Mouse (Mus musculus): ENCODE measurements at regions not wholly inside any gene's neighbourhood (a gene's known extent, or its start where the extent isn't known, plus 50 kb on each side); places are given as distances from the start of the nearest gene placed in this dataset.
A peak's percentile ranks its signal among the peaks of the same experiment; 100 is the strongest.

DNA sequence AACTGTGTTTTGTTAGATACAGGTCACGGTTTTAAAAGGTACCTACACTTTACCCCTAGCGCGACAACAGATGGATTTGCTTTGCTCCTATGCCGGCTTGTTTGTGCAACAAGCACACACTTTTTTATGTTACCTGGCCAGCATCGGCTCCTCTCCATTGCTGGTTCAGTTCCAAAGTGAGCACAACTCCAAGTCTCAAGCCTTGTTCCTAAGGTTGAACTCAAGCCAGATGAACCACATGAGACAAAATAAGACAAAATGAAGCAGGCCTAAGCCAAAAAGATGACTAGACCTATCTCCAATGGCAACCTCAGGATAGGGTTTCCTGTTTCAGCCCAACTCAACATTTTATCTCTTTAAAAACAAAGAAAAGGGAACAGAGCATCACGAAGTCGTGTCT, 108.5 kb upstream of the N6amt1 start:
- H3K36me3 ChIP-seq (ENCODE audit: control insufficient read depth, insufficient read depth, low read length), result no peaks in the 10 kb centered on the region
- no peak for ATAC-seq
- no peaks in the 10 kb centered on the region for H3K9me3 ChIP-seq (ENCODE audit: control insufficient read depth, low read length)
- H3K27me3 ChIP-seq (replicated peaks; ENCODE audit: control insufficient read depth, insufficient read depth, low read length), result no peaks in the 10 kb centered on the region
- H3K4me2 ChIP-seq (ENCODE audit: low read length), result no peak overlapping the region
- WGBS, result 88% methylated on average over 7 of the region's 7 CpGs
- no peak overlapping the region for H3K9ac ChIP-seq (ENCODE audit: low read depth, low read length)
- H3K4me1 ChIP-seq (ENCODE audit: control insufficient read depth, insufficient read depth, low read depth, low read length), result no peaks in the 10 kb centered on the region; the same call in 1 of the 2 replicates
- H3K4me3 ChIP-seq (ENCODE audit: low read length), result no peak overlapping the region
- H3K27ac ChIP-seq (ENCODE audit: low read depth, low read length), result no peak overlapping the region

DNA sequence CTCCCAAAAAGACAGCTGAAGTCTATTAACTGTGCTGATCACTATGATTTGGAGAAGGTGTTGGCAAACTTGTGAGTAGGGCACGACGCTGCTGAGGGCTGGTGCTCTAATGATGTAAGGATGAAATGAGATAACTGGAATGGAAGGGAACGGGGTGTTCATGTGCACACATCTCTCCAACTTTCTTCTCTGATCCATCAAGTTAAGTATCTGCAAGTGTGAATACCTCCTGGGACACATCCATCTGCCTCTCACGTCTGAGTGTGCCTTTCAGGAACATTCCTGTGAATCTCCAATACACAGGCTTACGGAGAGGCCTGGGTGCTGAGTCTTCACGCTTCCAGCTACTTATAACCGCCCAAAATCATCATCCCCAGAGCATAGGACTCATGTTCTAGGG, 112.0 kb upstream of the N6amt1 start:
- Histone ChIP-seq H3K9me3 (ENCODE audit: control insufficient read depth, low read length) (no peaks in the 10 kb centered on the region), H3K4me3 (ENCODE audit: low read length) (no peak overlapping the region), H3K4me2 (ENCODE audit: low read length) (no peak overlapping the region), H3K9ac (ENCODE audit: low read depth, low read length) (no peak overlapping the region), H3K27ac (ENCODE audit: low read depth, low read length) (no peak overlapping the region), H3K36me3 (ENCODE audit: control insufficient read depth, insufficient read depth, low read length) (no peaks in the 10 kb centered on the region), H3K4me1 (ENCODE audit: control insufficient read depth, insufficient read depth, low read depth, low read length) (no peaks in the 10 kb centered on the region; the same call in 1 of the 2 replicates), H3K27me3 (replicated peaks; ENCODE audit: control insufficient read depth, insufficient read depth, low read length) (no peaks in the 10 kb centered on the region)
- 85% methylated on average over 7 of the region's 7 CpGs for WGBS
- ATAC-seq, result no peak

DNA sequence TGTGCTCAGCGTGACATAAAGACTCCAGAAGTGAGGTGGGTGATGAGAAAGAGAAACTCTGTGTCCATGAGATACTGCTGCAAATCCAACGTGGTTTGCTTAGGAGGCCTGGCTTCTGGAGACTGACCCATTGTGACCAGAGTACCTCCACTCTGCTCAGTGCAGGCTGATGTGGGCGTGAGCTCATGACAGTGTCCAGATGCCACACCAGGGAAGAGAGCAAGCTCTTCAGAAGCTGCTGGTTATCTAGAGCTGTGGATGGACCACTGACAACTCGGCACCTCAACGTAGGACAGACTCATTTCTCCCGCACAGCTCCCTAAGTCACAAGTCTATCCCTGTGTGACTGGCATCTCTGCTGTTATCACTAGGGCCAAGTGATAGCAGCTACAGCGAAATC, 114.9 kb upstream of the N6amt1 start:
- H3K9ac ChIP-seq (ENCODE audit: low read depth, low read length), result no peak overlapping the region
- H3K27ac ChIP-seq (ENCODE audit: low read depth, low read length), result no peak overlapping the region
- no peak overlapping the region for H3K4me2 ChIP-seq (ENCODE audit: low read length)
- ATAC-seq, result no peak
- H3K36me3 ChIP-seq (ENCODE audit: control insufficient read depth, insufficient read depth, low read length), result no peaks in the 10 kb centered on the region
- H3K9me3 ChIP-seq (ENCODE audit: control insufficient read depth, low read length), result no peaks in the 10 kb centered on the region
- 90% methylated on average over 7 of the region's 7 CpGs for WGBS
- no peaks in the 10 kb centered on the region for H3K27me3 ChIP-seq (replicated peaks; ENCODE audit: control insufficient read depth, insufficient read depth, low read length)
- no peaks in the 10 kb centered on the region for H3K4me1 ChIP-seq (ENCODE audit: control insufficient read depth, insufficient read depth, low read depth, low read length)
- H3K4me3 ChIP-seq (ENCODE audit: low read length), result no peak overlapping the region

DNA sequence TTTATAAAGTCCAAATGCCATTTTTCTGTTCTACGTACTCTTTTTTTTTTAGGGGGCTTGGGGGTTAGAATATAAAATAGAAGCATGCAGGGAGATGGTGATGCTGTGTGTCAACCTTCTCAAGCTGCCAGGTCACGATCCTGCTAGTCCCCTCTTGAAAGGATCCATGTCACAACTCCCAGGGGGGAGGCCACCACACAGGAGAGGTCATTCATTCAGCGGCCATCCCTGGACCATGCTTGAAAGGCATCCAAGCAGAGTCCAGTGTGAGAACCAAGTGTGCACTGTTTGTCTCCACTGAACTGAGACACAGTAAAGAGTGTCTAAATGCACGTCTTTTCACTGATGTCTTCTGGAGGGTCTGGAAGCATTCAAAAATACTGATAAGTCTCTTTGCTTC, 119.8 kb upstream of the N6amt1 start:
- peak; percentile 85 for ATAC-seq
- Histone ChIP-seq H3K4me1 (ENCODE audit: control insufficient read depth, insufficient read depth, low read depth, low read length) (no peaks in the 10 kb centered on the region), H3K4me2 (ENCODE audit: low read length) (no peak overlapping the region), H3K9me3 (ENCODE audit: control insufficient read depth, low read length) (no peaks in the 10 kb centered on the region), H3K9ac (ENCODE audit: low read depth, low read length) (no peak overlapping the region), H3K36me3 (ENCODE audit: control insufficient read depth, insufficient read depth, low read length) (no peaks in the 10 kb centered on the region), H3K27me3 (replicated peaks; ENCODE audit: control insufficient read depth, insufficient read depth, low read length) (no peaks in the 10 kb centered on the region), H3K27ac (ENCODE audit: low read depth, low read length) (no peak overlapping the region), H3K4me3 (ENCODE audit: low read length) (no peak overlapping the region)
- 49% methylated on average over 4 of the region's 4 CpGs for WGBS

DNA sequence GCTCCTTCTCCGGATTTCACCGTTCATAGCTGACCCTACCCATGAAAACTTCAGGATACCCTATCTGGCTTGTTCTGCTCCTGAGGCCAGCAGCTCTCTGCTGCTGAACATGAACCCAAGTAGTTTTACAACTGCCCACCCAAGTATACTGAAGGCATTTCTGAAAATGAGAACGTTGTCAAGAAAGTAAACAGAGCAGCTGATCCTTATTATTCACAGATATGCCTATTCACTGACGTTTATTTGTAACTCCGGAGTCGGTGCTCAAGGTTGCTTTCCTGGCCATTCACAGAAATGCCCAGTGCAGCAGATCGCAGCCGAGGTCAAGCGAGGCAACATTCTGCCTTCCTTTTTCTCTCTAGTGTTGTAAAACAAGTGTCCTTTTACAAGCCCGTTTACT, 128.4 kb upstream of the N6amt1 start:
- no peaks in the 10 kb centered on the region for H3K4me1 ChIP-seq (ENCODE audit: control insufficient read depth, insufficient read depth, low read depth, low read length)
- ATAC-seq, result no peak
- WGBS, result 88% methylated on average over 10 of the region's 10 CpGs

DNA sequence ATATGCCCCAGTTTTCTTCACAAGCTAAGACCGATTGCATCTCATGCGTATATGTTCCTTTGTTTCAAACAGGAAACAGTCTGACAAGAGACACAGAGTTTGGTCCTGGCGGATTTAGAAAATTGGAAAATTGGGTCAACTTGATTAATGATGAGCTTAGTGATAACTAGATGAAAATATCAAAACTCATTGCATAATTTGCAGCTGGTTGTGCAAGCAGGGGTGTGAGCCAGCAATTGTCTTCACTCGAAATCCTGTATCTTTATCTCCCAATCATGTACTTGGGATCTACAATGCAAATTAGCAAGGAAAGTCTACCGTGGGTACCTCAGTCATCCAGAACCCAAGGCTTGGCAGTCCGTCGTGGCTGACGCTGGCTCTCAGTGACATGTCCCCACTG, 128.9 kb upstream of the N6amt1 start:
- ATAC-seq, result no peak
- Histone ChIP-seq H3K4me1 (ENCODE audit: control insufficient read depth, insufficient read depth, low read depth, low read length) (no peaks in the 10 kb centered on the region), H3K36me3 (ENCODE audit: control insufficient read depth, insufficient read depth, low read length) (no peaks in the 10 kb centered on the region), H3K4me3 (ENCODE audit: low read length) (no peak overlapping the region), H3K9ac (ENCODE audit: low read depth, low read length) (no peak overlapping the region), H3K4me2 (ENCODE audit: low read length) (no peak overlapping the region), H3K27me3 (replicated peaks; ENCODE audit: control insufficient read depth, insufficient read depth, low read length) (no peaks in the 10 kb centered on the region), H3K9me3 (ENCODE audit: control insufficient read depth, low read length) (0 out of 2 replicates have a peak, but pooled peaks cover 3% of the 10 kb centered on the region), H3K27ac (ENCODE audit: low read depth, low read length) (no peak overlapping the region)
- 87% methylated on average over 8 of the region's 8 CpGs for WGBS

More for the DNA sequence above, 128.4 kb upstream of the N6amt1 start:
- Histone ChIP-seq H3K27ac (ENCODE audit: low read depth, low read length) (no peak overlapping the region), H3K4me3 (ENCODE audit: low read length) (no peak overlapping the region), H3K9ac (ENCODE audit: low read depth, low read length) (no peak overlapping the region), H3K27me3 (replicated peaks; ENCODE audit: control insufficient read depth, insufficient read depth, low read length) (no peaks in the 10 kb centered on the region), H3K36me3 (ENCODE audit: control insufficient read depth, insufficient read depth, low read length) (no peaks in the 10 kb centered on the region), H3K4me2 (ENCODE audit: low read length) (no peak overlapping the region), H3K9me3 (ENCODE audit: control insufficient read depth, low read length) (0 out of 2 replicates have a peak, but pooled peaks cover 3% of the 10 kb centered on the region)

DNA sequence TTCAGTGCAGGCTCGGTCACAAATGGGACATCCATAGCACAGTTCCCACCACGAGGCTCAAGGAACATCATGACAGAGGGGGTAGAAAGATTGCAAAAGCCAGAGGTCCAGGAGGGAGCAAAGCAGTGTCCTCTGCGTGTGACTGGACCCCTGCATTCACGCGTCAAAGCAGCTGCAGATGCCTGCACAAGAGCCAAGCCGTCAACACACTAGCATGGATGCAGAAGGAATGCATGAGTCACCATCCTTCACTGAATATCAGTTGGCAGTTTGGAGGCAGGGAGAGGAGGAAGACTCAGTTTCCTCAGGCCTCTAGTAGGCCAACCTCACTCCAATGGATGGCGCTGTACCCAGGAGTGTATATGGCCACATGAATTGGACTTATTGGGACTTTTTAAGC, 130.0 kb upstream of the N6amt1 start:
- no peak overlapping the region for H3K4me3 ChIP-seq (ENCODE audit: low read length)
- no peak overlapping the region for H3K27ac ChIP-seq (ENCODE audit: low read depth, low read length)
- 0 out of 2 replicates have a peak, but pooled peaks cover 3% of the 10 kb centered on the region for H3K9me3 ChIP-seq (ENCODE audit: control insufficient read depth, low read length)
- H3K4me1 ChIP-seq (ENCODE audit: control insufficient read depth, insufficient read depth, low read depth, low read length), result no peaks in the 10 kb centered on the region
- H3K36me3 ChIP-seq (ENCODE audit: control insufficient read depth, insufficient read depth, low read length), result no peaks in the 10 kb centered on the region
- H3K27me3 ChIP-seq (replicated peaks; ENCODE audit: control insufficient read depth, insufficient read depth, low read length), result no peaks in the 10 kb centered on the region
- no peak overlapping the region for H3K9ac ChIP-seq (ENCODE audit: low read depth, low read length)
- ATAC-seq, result no peak
- H3K4me2 ChIP-seq (ENCODE audit: low read length), result no peak overlapping the region
- WGBS, result 90% methylated on average over 7 of the region's 7 CpGs

DNA sequence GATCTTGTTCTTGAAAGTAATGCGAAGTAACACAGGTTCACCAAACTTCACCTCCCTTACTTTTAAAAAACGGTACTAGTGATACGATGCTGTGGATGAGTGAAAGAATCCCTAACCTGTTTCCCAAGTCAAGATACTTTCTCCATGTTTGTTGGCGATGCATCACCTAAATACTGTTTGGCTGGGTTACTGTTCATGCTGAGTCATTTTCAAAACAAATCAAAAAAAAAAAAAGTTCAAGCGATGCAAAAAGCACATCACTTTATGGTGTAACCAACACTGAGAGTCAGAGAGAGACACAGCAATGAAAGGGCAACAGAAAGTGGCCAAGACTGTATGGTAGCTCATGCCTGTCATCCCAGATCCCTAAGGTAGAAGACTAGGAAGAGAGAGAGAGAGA, 133.4 kb upstream of the N6amt1 start:
- no peak overlapping the region for H3K4me2 ChIP-seq (ENCODE audit: low read length)
- ATAC-seq, result no peak
- WGBS, result 94% methylated on average over 5 of the region's 5 CpGs
- H3K4me1 ChIP-seq (ENCODE audit: control insufficient read depth, insufficient read depth, low read depth, low read length), result no peaks in the 10 kb centered on the region
- no peak overlapping the region for H3K4me3 ChIP-seq (ENCODE audit: low read length)
- no peaks in the 10 kb centered on the region for H3K36me3 ChIP-seq (ENCODE audit: control insufficient read depth, insufficient read depth, low read length)
- 0 out of 2 replicates have a peak, but pooled peaks cover 3% of the 10 kb centered on the region for H3K9me3 ChIP-seq (ENCODE audit: control insufficient read depth, low read length)
- no peak overlapping the region for H3K27ac ChIP-seq (ENCODE audit: low read depth, low read length)
- H3K9ac ChIP-seq (ENCODE audit: low read depth, low read length), result no peak overlapping the region
- no peaks in the 10 kb centered on the region for H3K27me3 ChIP-seq (replicated peaks; ENCODE audit: control insufficient read depth, insufficient read depth, low read length)

DNA sequence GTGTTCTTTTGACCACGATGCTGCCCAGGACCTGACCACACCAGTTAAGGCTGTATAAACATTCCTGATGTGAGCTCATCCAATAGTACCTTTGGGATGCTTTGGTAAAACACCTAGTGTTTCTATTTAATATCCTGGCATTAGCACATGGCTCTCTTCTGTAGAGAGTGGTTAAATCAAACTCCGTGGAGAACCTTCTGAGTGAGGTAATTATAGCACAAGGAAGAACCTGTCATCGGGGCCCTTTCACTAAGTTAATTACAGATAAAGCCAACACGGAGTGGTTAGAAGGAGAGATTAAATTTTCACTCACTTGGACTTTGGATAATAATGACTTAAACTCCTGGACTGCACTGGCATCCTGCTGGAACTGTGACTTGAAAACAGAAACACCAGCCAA, 133.8 kb upstream of the N6amt1 start:
- 68% methylated on average over 4 of the region's 4 CpGs for WGBS
- H3K9me3 ChIP-seq (ENCODE audit: control insufficient read depth, low read length), result 0 out of 2 replicates have a peak, but pooled peaks cover 3% of the 10 kb centered on the region
- no peak overlapping the region for H3K4me2 ChIP-seq (ENCODE audit: low read length)
- H3K4me1 ChIP-seq (ENCODE audit: control insufficient read depth, insufficient read depth, low read depth, low read length), result no peaks in the 10 kb centered on the region
- H3K36me3 ChIP-seq (ENCODE audit: control insufficient read depth, insufficient read depth, low read length), result no peaks in the 10 kb centered on the region
- ATAC-seq, result no peak
- H3K9ac ChIP-seq (ENCODE audit: low read depth, low read length), result no peak overlapping the region
- no peak overlapping the region for H3K4me3 ChIP-seq (ENCODE audit: low read length)
- H3K27me3 ChIP-seq (replicated peaks; ENCODE audit: control insufficient read depth, insufficient read depth, low read length), result no peaks in the 10 kb centered on the region
- no peak overlapping the region for H3K27ac ChIP-seq (ENCODE audit: low read depth, low read length)

DNA sequence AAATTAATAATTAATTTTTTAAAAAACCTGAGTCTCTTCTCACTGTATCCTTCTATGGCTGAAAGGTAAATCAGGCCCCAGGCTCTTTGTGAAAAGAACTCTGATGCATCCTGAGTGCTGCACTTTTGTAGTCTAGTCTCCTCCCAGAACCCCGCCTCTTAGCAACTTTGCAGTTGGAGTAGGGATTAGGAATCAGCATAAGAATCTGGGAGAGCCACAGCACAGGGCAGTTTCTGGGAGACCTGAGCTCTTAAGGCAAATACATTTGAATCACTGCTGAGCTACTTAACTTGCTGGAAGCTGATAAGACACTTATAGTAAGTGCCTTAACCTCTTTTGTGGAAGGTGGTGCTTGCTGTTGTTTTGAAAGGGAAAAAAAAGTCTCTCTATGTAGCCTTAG, 146.1 kb upstream of the N6amt1 start:
- no peak overlapping the region for H3K4me3 ChIP-seq (ENCODE audit: low read length)
- no peak overlapping the region for H3K27ac ChIP-seq (ENCODE audit: low read depth, low read length)
- no peaks in the 10 kb centered on the region for H3K27me3 ChIP-seq (replicated peaks; ENCODE audit: control insufficient read depth, insufficient read depth, low read length)
- H3K36me3 ChIP-seq (ENCODE audit: control insufficient read depth, insufficient read depth, low read length), result no peaks in the 10 kb centered on the region
- WGBS, result 54% methylated on average over 1 of the region's 1 CpGs
- no peak for ATAC-seq
- no peak overlapping the region for H3K4me2 ChIP-seq (ENCODE audit: low read length)
- H3K9ac ChIP-seq (ENCODE audit: low read depth, low read length), result no peak overlapping the region
- H3K9me3 ChIP-seq (ENCODE audit: control insufficient read depth, low read length), result no peaks in the 10 kb centered on the region
- H3K4me1 ChIP-seq (ENCODE audit: control insufficient read depth, insufficient read depth, low read depth, low read length), result no peaks in the 10 kb centered on the region

Measured in hindbrain, embryonic 16.5 days (tissue).